Mouse (Mus musculus) kidney, postnatal 0 days (tissue): ENCODE results near the gene Med17. TPM values are rescaled to one million over a fixed set of nuclear protein-coding genes. Genes with fewer than 3 reads are reported as not detected.

ENCODE experiments used
- ATAC-seq: fragments of 200-750 bp; cut with Nextera tagmentation; replicated peaks from 2 replicates; pipeline ENCODE4 v1.8.0; 2017; ENCODE audit warnings: low read depth, moderate number of reproducible peaks, moderate TSS enrichment, moderate library complexity; ENCODE audit not compliant: low FRiP score
- DNase-seq: peaks from one replicate; pipeline ENCODE4 v3.0.0-alpha.2; 2016; ENCODE audit warnings: low spot score
- H3K27ac ChIP-seq: fragments of 300-500 bp; sonication (generic); 2 replicates; pipeline ENCODE4 v1.5.1; 2014; ENCODE audit warnings: mild to moderate bottlenecking
- H3K27me3 ChIP-seq: fragments of 300-500 bp; sonication (generic); 2 replicates; pipeline ENCODE4 v1.6.1; 2014; ENCODE audit warnings: low read length, mixed read lengths; ENCODE audit not compliant: insufficient read depth
- H3K36me3 ChIP-seq: fragments of 300-500 bp; sonication (generic); 2 replicates; pipeline ENCODE4 v1.6.1; 2014; ENCODE audit warnings: low read length, mixed read lengths; ENCODE audit not compliant: insufficient read depth
- H3K4me1 ChIP-seq: fragments of 300-500 bp; sonication (generic); replicated peaks from 2 replicates; pipeline ENCODE4 v1.6.1; 2014; ENCODE audit warnings: antibody characterized with exemption, low read length, mixed read lengths; ENCODE audit not compliant: insufficient read depth
- H3K4me2 ChIP-seq: fragments of 300-500 bp; sonication (generic); 2 replicates; pipeline ENCODE4 v1.6.1; 2014; ENCODE audit warnings: mild to moderate bottlenecking, low read length, moderate library complexity, mixed read lengths
- H3K4me3 ChIP-seq: fragments of 300-500 bp; sonication (generic); replicated peaks from 2 replicates; pipeline ENCODE4 v1.5.1; 2014; ENCODE audit warnings: low read depth, low read length
- H3K9ac ChIP-seq: fragments of 300-500 bp; sonication (generic); 2 replicates; pipeline ENCODE4 v1.6.1; 2014; ENCODE audit warnings: low read depth, low read length
- H3K9me3 ChIP-seq: fragments of 300-500 bp; sonication (generic); replicated peaks from 2 replicates; pipeline ENCODE4 v1.6.1; 2016; ENCODE audit warnings: low read length, inconsistent platforms, mixed read lengths
- CTCF ChIP-seq: IDR thresholded peaks from 2 replicates; pipeline ENCODE4 v1.5.1; 2016; ENCODE audit warnings: antibody characterized with exemption, low read depth, mild to moderate bottlenecking, moderate library complexity
- whole genome bisulfite sequencing: fragments of 180-500 bp; shearing (Covaris S2); extraction: QIAGEN DNeasy Blood & Tissue Kit; methylation state at CpG from one replicate; pipeline ENCODE4 v1.1.7; 2014; 5-methylcytosine and 5-hydroxymethylcytosine counted together
- polyA plus RNA-seq: library from polyadenylated mRNA; unstranded; fragments of >200 nt; fragmentation: Nextera tagmentation; extraction: Ambion mirVana; gene quantifications from 2 replicates; pipeline ENCODE4 v1.2.1, GENCODE M21; 2015

Gene Med17
- polyA plus RNA-seq, 1 experiment from 2014 or later, result 36.2 TPM

- Histone ChIP-seq H3K4me1 (0 out of 2 replicates have a peak, but pooled peaks cover 12% of the 10 kb centered on the region), H3K36me3 (peaks cover 56% of the 10 kb centered on the region), H3K4me3 (no peak overlapping the region), H3K9ac (no peak overlapping the region), H3K9me3 (no peaks in the 10 kb centered on the region), H3K4me2 (no peak overlapping the region), H3K27me3 (no peaks in the 10 kb centered on the region), H3K27ac (no peak overlapping the region)
- ATAC-seq (no peak), DNase-seq (no peak)
- 96% methylated on average over 2 of the region's 2 CpGs for WGBS
- no peak for TF ChIP-seq CTCF
These were observed 32.5 kb upstream of the Med17 start for GRCm38 (mm10) chr9:15312054-15312735.

- peaks cover 51% of the 10 kb centered on the region for H3K36me3 ChIP-seq
- H3K4me1 ChIP-seq, result 0 out of 2 replicates have a peak, but pooled peaks cover 14% of the 10 kb centered on the region
- H3K4me3 ChIP-seq, result no peak overlapping the region
- no peak for TF ChIP-seq CTCF
- WGBS, result 80% methylated on average over 1 of the region's 1 CpGs
- H3K9ac ChIP-seq, result no peak overlapping the region
- ATAC-seq (no peak), DNase-seq (no peak)
- no peak overlapping the region for H3K27ac ChIP-seq
- no peaks in the 10 kb centered on the region for H3K27me3 ChIP-seq
- no peak overlapping the region for H3K4me2 ChIP-seq
- H3K9me3 ChIP-seq, result no peaks in the 10 kb centered on the region
These were observed 30.4 kb upstream of the Med17 start for GRCm38 (mm10) chr9:15310179-15310578.

DNA sequence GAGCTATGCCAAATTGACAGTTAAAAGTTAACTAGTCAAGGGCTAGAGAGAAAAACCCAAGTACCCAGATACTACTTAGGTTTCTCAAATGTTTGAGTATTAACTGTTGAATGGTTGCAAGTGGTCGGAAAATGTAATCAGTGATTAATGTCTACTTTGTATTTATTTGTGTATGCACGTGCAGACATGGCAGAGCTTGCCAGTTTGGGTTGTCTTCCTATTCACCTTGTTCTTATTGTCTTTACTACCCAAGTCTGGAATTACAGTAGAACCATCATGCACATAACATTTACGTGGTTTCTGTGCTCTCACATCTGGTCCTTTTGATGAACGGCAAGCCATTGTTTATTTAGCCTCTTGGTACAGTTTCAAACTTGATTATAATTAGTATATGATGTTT is 29.7 kb upstream of the Med17 start:
- Histone ChIP-seq H3K36me3 (peaks cover 43% of the 10 kb centered on the region), H3K4me3 (no peak overlapping the region)
- 49% methylated on average over 4 of the region's 4 CpGs for WGBS

DNA sequence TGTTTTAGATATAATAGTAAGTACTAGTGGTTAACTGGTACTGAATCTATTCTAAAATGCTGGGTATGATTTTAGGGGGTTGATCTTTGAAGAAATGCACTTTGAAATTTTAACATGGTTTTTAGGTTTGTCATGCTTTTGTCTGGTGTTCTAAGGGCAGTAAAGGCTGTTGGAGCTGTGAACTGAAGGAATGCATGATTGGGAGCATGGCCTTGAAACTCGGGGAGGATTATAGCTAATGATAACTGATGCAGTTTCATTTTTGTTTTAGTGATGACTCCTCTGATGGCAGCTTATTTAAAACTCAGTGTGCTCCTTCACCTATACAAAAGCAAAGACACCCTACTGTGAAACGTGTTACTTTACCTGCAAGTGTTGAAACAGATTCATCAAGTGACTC is 28.5 kb upstream of the Med17 start:
- peaks cover 32% of the 10 kb centered on the region for H3K36me3 ChIP-seq
- no peak for DNase-seq
- H3K4me3 ChIP-seq, result peak overlapping the region; percentile 88
- H3K9ac ChIP-seq, result no peak overlapping the region
- ATAC-seq, result no peak
- TF ChIP-seq CTCF, result no peak
- 42% methylated on average over 2 of the region's 2 CpGs for WGBS
- H3K9me3 ChIP-seq, result no peaks in the 10 kb centered on the region
- H3K4me2 ChIP-seq, result peak overlapping the region; percentile 57; the same call in 1 of the 2 replicates
- H3K27me3 ChIP-seq, result no peaks in the 10 kb centered on the region
- 0 out of 2 replicates have a peak, but pooled peaks cover 14% of the 10 kb centered on the region for H3K4me1 ChIP-seq
- H3K27ac ChIP-seq, result no peak overlapping the region

More for the DNA sequence above, 29.7 kb upstream of the Med17 start:
- Histone ChIP-seq H3K9ac (no peak overlapping the region; the same call in 1 of the 2 replicates), H3K27ac (no peak overlapping the region), H3K27me3 (no peaks in the 10 kb centered on the region), H3K4me1 (0 out of 2 replicates have a peak, but pooled peaks cover 14% of the 10 kb centered on the region), H3K4me2 (peak overlapping the region; percentile 27; the same call in 1 of the 2 replicates), H3K9me3 (no peaks in the 10 kb centered on the region)
- TF ChIP-seq CTCF, result no peak
- DNase-seq, result no peak
- ATAC-seq, result no peak

GRCm38 (mm10) chr9:15307257-15307656 is 27.5 kb upstream of the Med17 start:
- peak overlapping the region; percentile 57 for H3K4me2 ChIP-seq
- H3K4me1 ChIP-seq, result 0 out of 2 replicates have a peak, but pooled peaks cover 14% of the 10 kb centered on the region
- no peaks in the 10 kb centered on the region for H3K9me3 ChIP-seq
- DNase-seq (no peak), ATAC-seq (no peak)
- TF ChIP-seq CTCF, result no peak
- peak overlapping the region; percentile 88 for H3K4me3 ChIP-seq
- H3K36me3 ChIP-seq, result peaks cover 25% of the 10 kb centered on the region
- 7% methylated on average over 6 of the region's 6 CpGs for whole genome bisulfite sequencing
- no peak overlapping the region; the same call in 1 of the 2 replicates for H3K27ac ChIP-seq
- H3K27me3 ChIP-seq, result no peaks in the 10 kb centered on the region
- peak overlapping the region; percentile 91 for H3K9ac ChIP-seq

- no peaks in the 10 kb centered on the region for H3K27me3 ChIP-seq
- peak; percentile 65 for DNase-seq
- no peak for TF ChIP-seq CTCF
- H3K9ac ChIP-seq, result peak within 1 kb of the TSS; percentile 91
- H3K36me3 ChIP-seq, result peaks cover 19% of the 10 kb centered on the region
- H3K4me3 ChIP-seq, result peak within 1 kb of the TSS; percentile 88
- H3K27ac ChIP-seq, result peak within 1 kb of the TSS; percentile 94
- 0 out of 2 replicates have a peak, but pooled peaks cover 14% of the 10 kb centered on the region for H3K4me1 ChIP-seq
- under 1% methylated on average over 35 of the region's 35 CpGs for WGBS
- peak; percentile 65 for ATAC-seq
- H3K4me2 ChIP-seq, result peak within 1 kb of the TSS; percentile 57
- H3K9me3 ChIP-seq, result no peaks in the 10 kb centered on the region
These were observed 26.8 kb upstream of the Med17 start, which contains the start of gene 4931406C07Rik for GRCm38 (mm10) chr9:15306398-15307119. 4931406C07Rik (minus strand) TSS chr9:15306448.
